Mouse (Mus musculus) hindbrain, embryonic 16.5 days (tissue): ENCODE measurements around the gene Reep3. TPM values are rescaled to one million over a fixed set of nuclear protein-coding genes. Genes with fewer than 3 reads are reported as not detected.

Source experiments
- ATAC-seq: fragments of 200-750 bp; cut with Nextera tagmentation; 2 replicates; pipeline ENCODE4 v1.8.0; 2017; ENCODE audit warnings: moderate TSS enrichment, moderate library complexity
- H3K27ac ChIP-seq: fragments of 300-500 bp; sonication (generic); 2 replicates; pipeline ENCODE4 v1.5.1; 2014; ENCODE audit warnings: low read depth, mild to moderate bottlenecking, control low read depth, low read length, moderate library complexity
- H3K27me3 ChIP-seq: fragments of 300-500 bp; sonication (generic); replicated peaks from 2 replicates; pipeline ENCODE4 v1.6.1; 2014; ENCODE audit warnings: low read length; ENCODE audit not compliant: control insufficient read depth, insufficient read depth
- H3K36me3 ChIP-seq: fragments of 300-500 bp; sonication (generic); 2 replicates; pipeline ENCODE4 v1.6.1; 2014; ENCODE audit warnings: mild to moderate bottlenecking, low read length, moderate library complexity, mixed read lengths; ENCODE audit not compliant: control insufficient read depth, insufficient read depth
- H3K4me1 ChIP-seq: fragments of 300-500 bp; sonication (generic); 2 replicates; pipeline ENCODE4 v1.6.1; 2014; ENCODE audit warnings: low read depth, low read length; ENCODE audit not compliant: control insufficient read depth, insufficient read depth
- H3K4me2 ChIP-seq: fragments of 300-500 bp; sonication (generic); 2 replicates; pipeline ENCODE4 v1.6.1; 2014; ENCODE audit warnings: mild to moderate bottlenecking, low read length, control low read depth, moderate library complexity
- H3K4me3 ChIP-seq: fragments of 300-500 bp; sonication (generic); 2 replicates; pipeline ENCODE4 v1.5.1; 2014; ENCODE audit warnings: mild to moderate bottlenecking, low read length, control low read depth, moderate library complexity
- H3K9ac ChIP-seq: fragments of 300-500 bp; sonication (generic); 2 replicates; pipeline ENCODE4 v1.6.1; 2014; ENCODE audit warnings: low read depth, mild to moderate bottlenecking, control low read depth, low read length, moderate library complexity
- H3K9me3 ChIP-seq: fragments of 300-500 bp; sonication (generic); 2 replicates; pipeline ENCODE4 v1.6.1; 2014; ENCODE audit warnings: mild to moderate bottlenecking, low read length, moderate library complexity; ENCODE audit not compliant: control insufficient read depth
- WGBS: fragments of 180-500 bp; shearing (Covaris S2); extraction: QIAGEN DNeasy Blood & Tissue Kit; methylation state at CpG from one replicate; pipeline ENCODE4 v1.1.7; 2014; 5-methylcytosine and 5-hydroxymethylcytosine counted together
- polyA plus RNA-seq: library from polyadenylated mRNA; unstranded; fragments of >200 nt; fragmentation: Nextera tagmentation; extraction: Ambion mirVana; gene quantifications from 2 replicates; pipeline ENCODE4 v1.2.1, GENCODE M21; 2015

The Reep3 gene
- polyA plus RNA-seq, 1 experiment from 2014 or later: 32.7 TPM

DNA sequence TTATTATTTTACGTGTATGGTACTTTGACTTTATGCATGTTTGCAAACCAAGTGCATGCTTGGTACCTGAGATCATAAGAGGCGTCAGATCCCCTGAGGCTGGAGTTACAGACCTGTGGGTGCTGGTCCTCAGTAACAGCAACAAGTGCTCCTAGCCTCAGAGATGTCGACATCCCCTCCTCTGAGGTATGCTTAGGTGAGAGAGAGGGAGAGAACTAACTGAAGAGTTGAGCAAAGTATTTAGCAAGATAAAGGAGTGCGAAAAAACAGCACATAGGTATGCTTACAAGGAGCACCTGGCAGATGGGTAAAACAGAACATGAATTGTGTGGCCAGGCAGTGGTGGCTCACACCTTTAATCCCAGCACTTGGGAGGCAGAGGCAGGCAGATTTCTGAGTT, 6.1 kb downstream of the Reep3 start:
- no peak overlapping the region for H3K4me3 ChIP-seq
- no peak overlapping the region for H3K9ac ChIP-seq
- no peaks in the 10 kb centered on the region for H3K9me3 ChIP-seq
- H3K27ac ChIP-seq: no peak overlapping the region
- no peak for ATAC-seq
- H3K27me3 ChIP-seq: no peaks in the 10 kb centered on the region
- WGBS: 95% methylated on average over 4 of the region's 4 CpGs
- H3K4me1 ChIP-seq: peaks cover 3% of the 10 kb centered on the region; the same call in 1 of the 2 replicates
- H3K4me2 ChIP-seq: no peak overlapping the region
- H3K36me3 ChIP-seq: no peaks in the 10 kb centered on the region

- ATAC-seq: no peak
- Histone ChIP-seq H3K9me3 (no peaks in the 10 kb centered on the region), H3K27ac (no peak overlapping the region), H3K9ac (no peak overlapping the region), H3K4me1 (no peaks in the 10 kb centered on the region; the same call in 1 of the 2 replicates), H3K27me3 (no peaks in the 10 kb centered on the region), H3K36me3 (no peaks in the 10 kb centered on the region), H3K4me3 (no peak overlapping the region), H3K4me2 (no peak overlapping the region)
- 95% methylated on average over 5 of the region's 5 CpGs for WGBS
These were observed 9.1 kb downstream of the Reep3 start for GRCm38 (mm10) chr10:67087447-67088226.

GRCm38 (mm10) chr10:67085916-67086315, 10.8 kb downstream of the Reep3 start:
- 92% methylated on average over 7 of the region's 7 CpGs for WGBS
- no peak for ATAC-seq
- no peaks in the 10 kb centered on the region; the same call in 1 of the 2 replicates for H3K4me1 ChIP-seq
- H3K27ac ChIP-seq: no peak overlapping the region
- no peaks in the 10 kb centered on the region for H3K27me3 ChIP-seq
- H3K4me2 ChIP-seq: no peak overlapping the region
- no peak overlapping the region for H3K9ac ChIP-seq
- H3K36me3 ChIP-seq: no peaks in the 10 kb centered on the region
- H3K9me3 ChIP-seq: no peaks in the 10 kb centered on the region
- no peak overlapping the region for H3K4me3 ChIP-seq

DNA sequence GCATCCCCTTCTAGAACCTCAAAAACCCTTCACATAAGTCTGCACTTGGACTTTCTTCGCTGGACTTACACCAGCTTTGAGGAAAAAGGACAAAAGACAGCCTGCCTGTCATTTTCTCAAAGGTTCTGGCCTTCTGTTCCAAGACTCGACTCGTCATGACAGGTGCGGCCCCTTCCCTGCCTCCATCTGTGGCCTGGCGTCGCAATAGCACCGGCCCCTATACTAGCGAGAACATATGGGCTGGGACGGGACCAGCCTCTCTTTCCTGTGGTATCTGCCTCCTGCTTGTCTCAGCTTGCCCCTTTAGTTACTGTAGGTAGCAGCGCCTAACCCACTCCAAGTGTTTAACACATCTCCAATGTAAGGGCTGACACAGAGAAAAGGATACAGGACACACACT, 11.6 kb downstream of the Reep3 start:
- Histone ChIP-seq H3K4me3 (no peak overlapping the region), H3K9me3 (no peaks in the 10 kb centered on the region), H3K27me3 (no peaks in the 10 kb centered on the region), H3K4me2 (no peak overlapping the region), H3K27ac (0 out of 2 replicates have a peak overlapping the region, but pooled peaks have one; percentile 12), H3K9ac (no peak overlapping the region), H3K36me3 (no peaks in the 10 kb centered on the region), H3K4me1 (no peaks in the 10 kb centered on the region; the same call in 1 of the 2 replicates)
- WGBS: 68% methylated on average over 10 of the region's 10 CpGs
- ATAC-seq: peak; percentile 69

- peak; percentile 37; the same call in 1 of the 2 replicates for ATAC-seq
- H3K36me3 ChIP-seq: no peaks in the 10 kb centered on the region
- no peak overlapping the region for H3K4me3 ChIP-seq
- no peak overlapping the region for H3K27ac ChIP-seq
- H3K4me1 ChIP-seq: no peaks in the 10 kb centered on the region; the same call in none of the 2 replicates
- H3K4me2 ChIP-seq: no peak overlapping the region
- 69% methylated on average over 10 of the region's 10 CpGs for WGBS
- no peaks in the 10 kb centered on the region for H3K9me3 ChIP-seq
- H3K27me3 ChIP-seq: no peaks in the 10 kb centered on the region
- no peak overlapping the region for H3K9ac ChIP-seq
These were observed 13.1 kb downstream of the Reep3 start for GRCm38 (mm10) chr10:67083446-67084166.

GRCm38 (mm10) chr10:67082531-67082930, 14.2 kb downstream of the Reep3 start:
- ATAC-seq: no peak
- H3K27ac ChIP-seq: no peak overlapping the region
- no peaks in the 10 kb centered on the region; the same call in none of the 2 replicates for H3K4me1 ChIP-seq
- no peak overlapping the region for H3K9ac ChIP-seq
- WGBS: 85% methylated on average over 4 of the region's 4 CpGs
- no peak overlapping the region for H3K4me3 ChIP-seq
- H3K27me3 ChIP-seq: no peaks in the 10 kb centered on the region
- no peak overlapping the region for H3K4me2 ChIP-seq
- no peaks in the 10 kb centered on the region for H3K36me3 ChIP-seq
- no peaks in the 10 kb centered on the region for H3K9me3 ChIP-seq

GRCm38 (mm10) chr10:67081206-67082007, 15.3 kb downstream of the Reep3 start:
- no peak overlapping the region for H3K27ac ChIP-seq
- no peak overlapping the region for H3K4me2 ChIP-seq
- no peaks in the 10 kb centered on the region for H3K27me3 ChIP-seq
- H3K9ac ChIP-seq: no peak overlapping the region
- no peak for ATAC-seq
- no peaks in the 10 kb centered on the region for H3K9me3 ChIP-seq
- no peaks in the 10 kb centered on the region for H3K36me3 ChIP-seq
- H3K4me3 ChIP-seq: no peak overlapping the region
- WGBS: 85% methylated on average over 18 of the region's 18 CpGs
- H3K4me1 ChIP-seq: peaks cover 4% of the 10 kb centered on the region

- Histone ChIP-seq H3K27me3 (no peaks in the 10 kb centered on the region), H3K27ac (no peak overlapping the region; the same call in 1 of the 2 replicates), H3K4me2 (no peak overlapping the region), H3K9ac (no peak overlapping the region), H3K4me1 (peaks cover 5% of the 10 kb centered on the region), H3K36me3 (no peaks in the 10 kb centered on the region), H3K4me3 (no peak overlapping the region), H3K9me3 (no peaks in the 10 kb centered on the region)
- ATAC-seq: no peak
- 41% methylated on average over 4 of the region's 4 CpGs for whole genome bisulfite sequencing
These were observed 17.7 kb downstream of the Reep3 start for GRCm38 (mm10) chr10:67079030-67079429.
